Mouse (Mus musculus) cerebellum, adult 2 months (tissue): Measurements from ENCODE around the gene Grk5.

Experiments
- CTCF ChIP-seq: fragments of 200-500 bp; IDR thresholded peaks from 2 replicates; pipeline ENCODE4 v1.5.1; 2011; ENCODE audit warnings: low read depth, mild to moderate bottlenecking, control low read depth, low read length, moderate library complexity, borderline replicate concordance; ENCODE audit not compliant: insufficient read depth
- POLR2A ChIP-seq: fragments of 200-500 bp; IDR thresholded peaks from 2 replicates; pipeline ENCODE4 v1.6.1; 2011; ENCODE audit warnings: low read length, control low read depth, borderline replicate concordance; ENCODE audit not compliant: insufficient read depth

DNA sequence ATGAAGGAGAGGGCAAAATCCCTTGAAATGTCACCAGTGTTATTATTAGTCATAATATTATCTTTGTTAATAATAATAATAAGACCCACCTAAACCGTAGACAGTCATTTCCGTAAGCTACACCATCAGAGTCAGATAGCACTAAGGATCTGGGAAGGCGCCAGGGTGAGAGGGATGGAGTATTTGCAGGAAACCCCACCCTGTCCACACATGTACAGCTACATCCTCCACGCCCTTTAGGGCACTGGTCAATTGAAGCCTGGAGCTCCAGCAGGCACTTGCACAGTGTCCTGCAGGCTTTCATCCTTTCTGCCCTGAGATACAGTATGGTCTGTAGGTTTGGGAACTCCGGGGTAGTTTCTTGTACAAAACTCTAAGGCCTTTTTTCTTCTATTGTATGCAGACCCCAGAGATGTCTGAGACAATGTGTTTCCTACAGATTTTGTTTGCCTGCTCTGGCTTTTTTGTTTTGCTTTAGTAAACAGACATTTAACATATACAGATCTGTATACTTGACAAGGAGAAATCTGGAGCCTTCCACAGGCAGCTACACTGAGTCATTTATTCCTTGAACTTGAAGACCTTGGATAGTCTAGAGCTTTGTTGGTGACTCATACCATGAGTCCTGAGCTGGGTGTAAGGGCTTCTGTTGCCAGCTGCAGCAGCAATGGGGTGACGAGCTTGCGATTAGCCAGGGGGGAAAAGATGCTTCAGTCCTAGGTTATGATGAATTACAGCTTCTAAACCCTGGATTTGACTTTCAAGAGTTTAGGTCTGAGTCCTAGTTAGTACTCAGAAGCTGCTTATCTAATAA is 60.7 kb downstream of the Grk5 start:
- TF ChIP-seq CTCF: no peak
- TF ChIP-seq POLR2A: no peak
